Comparison of ENCODE assay signal across 26 mouse cellular contexts in genomic region chr2:170780010-170780750, GRCm38 (mm10). TPM values are rescaled to one million over a fixed set of nuclear protein-coding genes. Genes with fewer than 3 reads are reported as not detected.
A peak's percentile ranks its signal among the peaks of the same experiment; 100 is the strongest.
DNase-seq lines count a peak whose midpoint lies in the region; ATAC-seq lines count a peak whose summit lies in the region.
"Had no signal": no experiment of that assay in that cellular context is flagged by ENCODE, and none has a peak within 500 bp of the region (broad histone marks: within the 10 kb centered on the region; RNA-seq: fewer than 3 reads in every experiment).

No protein-coding gene starts in this region.

- WGBS in hindbrain, embryonic 13.5 days = 81% methylated on average over 11 of the region's 11 CpGs
- WGBS in hindbrain, embryonic 14.5 days = 76% methylated on average over 11 of the region's 11 CpGs
- WGBS in midbrain, embryonic 12.5 days = 78% methylated on average over 11 of the region's 11 CpGs
- WGBS in neural tube, embryonic 15.5 days = 83% methylated on average over 11 of the region's 11 CpGs

- peaks cover 33% of the 10 kb centered on the region for H3K4me1 ChIP-seq in hindbrain, embryonic 13.5 days (replicated peaks)
- H3K4me1 ChIP-seq in hindbrain, embryonic 14.5 days (replicated peaks; ENCODE audit: control insufficient read depth, insufficient read depth, low read length) = peaks cover 20% of the 10 kb centered on the region; the same call in 1 of the 2 replicates
- H3K4me1 ChIP-seq in megakaryocyte, embryonic 14.5 days = no peaks in the 10 kb centered on the region
- peaks cover 15% of the 10 kb centered on the region; the same call in 1 of the 2 replicates for H3K4me1 ChIP-seq in midbrain, embryonic 12.5 days
- peaks cover 12% of the 10 kb centered on the region for H3K4me1 ChIP-seq in neural tube, embryonic 15.5 days
- H3K4me1 ChIP-seq: liver, embryonic 12.5 days; neural tube, embryonic 12.5 days; stomach, embryonic 15.5 days had no signal

- ATAC-seq in hindbrain, embryonic 13.5 days (ENCODE audit: low FRiP score) = no peak
- no peak for ATAC-seq in hindbrain, embryonic 14.5 days (ENCODE audit: low FRiP score)
- ATAC-seq in megakaryocyte, adult 5-6 weeks (ENCODE audit: poor library complexity, severe bottlenecking) = no peak
- ATAC-seq in midbrain, embryonic 12.5 days (ENCODE audit: low FRiP score, low read depth) = peak; percentile 23; the same call in 1 of the 2 replicates
- ATAC-seq in neural tube, embryonic 15.5 days (ENCODE audit: low FRiP score) = peak; percentile 53; the same call in 1 of the 2 replicates
- ATAC-seq: forebrain, embryonic 14.5 days; inflammation-experienced regulatory T-cells, adult 6 months; liver, embryonic 12.5 days; liver, postnatal 0 days had no signal

- no peaks in the 10 kb centered on the region for H3K36me3 ChIP-seq in hindbrain, embryonic 13.5 days
- no peaks in the 10 kb centered on the region for H3K36me3 ChIP-seq in hindbrain, embryonic 14.5 days (replicated peaks; ENCODE audit: control insufficient read depth, insufficient read depth)
- no peaks in the 10 kb centered on the region for H3K36me3 ChIP-seq in megakaryocyte, embryonic 14.5 days (replicated peaks; ENCODE audit: low read length)
- H3K36me3 ChIP-seq in midbrain, embryonic 12.5 days = no peaks in the 10 kb centered on the region
- H3K36me3 ChIP-seq in neural tube, embryonic 15.5 days = no peaks in the 10 kb centered on the region
- H3K36me3 ChIP-seq: G1E; heart, embryonic 13.5 days; liver, embryonic 12.5 days; neural tube, embryonic 12.5 days; stomach, embryonic 15.5 days had no signal

- no peak for DNase-seq in hindbrain, embryonic 14.5 days (ENCODE audit: low spot score)
- no peak for DNase-seq in adipocyte (ENCODE audit: low spot score)
- DNase-seq: adrenal gland, postnatal 10 days; cerebellum, adult 11 months; cerebellum, adult 9-10 months; cerebellum, postnatal 36 days; heart, postnatal 10 days; kidney, adult 11 months; layer of hippocampus, postnatal 36 days; liver, postnatal 0 days; lung, postnatal 36 days; right cerebral cortex, postnatal 25 days had no signal

- peak overlapping the region; percentile 53; the same call in 1 of the 2 replicates for H3K27ac ChIP-seq in hindbrain, embryonic 13.5 days
- no peak overlapping the region for H3K27ac ChIP-seq in hindbrain, embryonic 14.5 days
- H3K27ac ChIP-seq in midbrain, embryonic 12.5 days (replicated peaks) = peak overlapping the region; percentile 22; the same call in 1 of the 2 replicates
- H3K27ac ChIP-seq in neural tube, embryonic 15.5 days (replicated peaks) = peak overlapping the region; percentile 29; the same call in 1 of the 2 replicates
- H3K27ac ChIP-seq: heart, embryonic 13.5 days; liver, embryonic 12.5 days; neural tube, embryonic 12.5 days; stomach, embryonic 15.5 days had no signal

- H3K9me3 ChIP-seq in hindbrain, embryonic 13.5 days = no peaks in the 10 kb centered on the region
- H3K9me3 ChIP-seq in hindbrain, embryonic 14.5 days (ENCODE audit: control insufficient read depth, low read length) = no peaks in the 10 kb centered on the region
- peaks cover 85% of the 10 kb centered on the region for H3K9me3 ChIP-seq in megakaryocyte, embryonic 14.5 days
- no peaks in the 10 kb centered on the region for H3K9me3 ChIP-seq in midbrain, embryonic 12.5 days
- no peaks in the 10 kb centered on the region for H3K9me3 ChIP-seq in neural tube, embryonic 15.5 days (replicated peaks)
- H3K9me3 ChIP-seq: heart, embryonic 13.5 days; neural tube, embryonic 12.5 days; stomach, embryonic 15.5 days had no signal

- no peaks in the 10 kb centered on the region for H3K27me3 ChIP-seq in hindbrain, embryonic 13.5 days
- no peaks in the 10 kb centered on the region for H3K27me3 ChIP-seq in hindbrain, embryonic 14.5 days (ENCODE audit: control insufficient read depth, insufficient read depth, low read length)
- no peaks in the 10 kb centered on the region for H3K27me3 ChIP-seq in megakaryocyte, embryonic 14.5 days (replicated peaks)
- H3K27me3 ChIP-seq in midbrain, embryonic 12.5 days = no peaks in the 10 kb centered on the region
- H3K27me3 ChIP-seq in neural tube, embryonic 15.5 days (replicated peaks) = no peaks in the 10 kb centered on the region
- H3K27me3 ChIP-seq: heart, embryonic 13.5 days; liver, embryonic 12.5 days; neural tube, embryonic 12.5 days; stomach, embryonic 15.5 days had no signal

- no peak overlapping the region for H3K9ac ChIP-seq in hindbrain, embryonic 13.5 days
- H3K9ac ChIP-seq in hindbrain, embryonic 14.5 days = no peak overlapping the region
- H3K9ac ChIP-seq in midbrain, embryonic 12.5 days (replicated peaks) = 0 out of 2 replicates have a peak overlapping the region, but pooled peaks have one; percentile 6
- no peak overlapping the region for H3K9ac ChIP-seq in neural tube, embryonic 15.5 days (replicated peaks)
- H3K9ac ChIP-seq: heart, embryonic 13.5 days; liver, embryonic 12.5 days; liver, postnatal 0 days; neural tube, embryonic 12.5 days; stomach, embryonic 15.5 days had no signal

- H3K4me3 ChIP-seq in hindbrain, embryonic 13.5 days = no peak overlapping the region
- no peak overlapping the region for H3K4me3 ChIP-seq in hindbrain, embryonic 14.5 days (replicated peaks; ENCODE audit: low read length)
- H3K4me3 ChIP-seq in megakaryocyte, embryonic 14.5 days (replicated peaks) = peak overlapping the region; percentile 64
- no peak overlapping the region for H3K4me3 ChIP-seq in midbrain, embryonic 12.5 days
- no peak overlapping the region for H3K4me3 ChIP-seq in neural tube, embryonic 15.5 days (replicated peaks)
- H3K4me3 ChIP-seq: heart, embryonic 13.5 days; liver, embryonic 12.5 days; neural tube, embryonic 12.5 days; stomach, embryonic 15.5 days had no signal

- H3K4me2 ChIP-seq in hindbrain, embryonic 13.5 days = no peak overlapping the region
- H3K4me2 ChIP-seq in hindbrain, embryonic 14.5 days (replicated peaks) = no peak overlapping the region
- no peak overlapping the region for H3K4me2 ChIP-seq in midbrain, embryonic 12.5 days (replicated peaks)
- no peak overlapping the region for H3K4me2 ChIP-seq in neural tube, embryonic 15.5 days
- H3K4me2 ChIP-seq: heart, embryonic 13.5 days; liver, embryonic 12.5 days; neural tube, embryonic 12.5 days; stomach, embryonic 15.5 days had no signal

RNA-seq across cellular contexts. Expression of gene Dok5, which starts 48.6 kb away (rescaled TPM):
- polyA plus RNA-seq in hindbrain, embryonic 13.5 days (2015; fragmentation: Nextera tagmentation; extraction: Ambion mirVana) = 63.7 and 64.6 TPM in 2 replicates
- polyA plus RNA-seq in hindbrain, embryonic 14.5 days (2014; fragmentation: Nextera tagmentation; extraction: Ambion mirVana) = 59.1 and 60.3 TPM in 2 replicates
- polyA plus RNA-seq in megakaryocyte, embryonic 14.5 days (2012; ENCODE audit: insufficient read depth, low replicate concordance) = not detected in 2 replicates
- total RNA-seq in megakaryocyte, adult 5-6 weeks (2015) = not detected in 2 replicates
- not detected in 2 replicates for total RNA-seq in megakaryocyte, adult 5-6 weeks (2017)
- 25.5 and 25.6 TPM in 2 replicates for polyA plus RNA-seq in midbrain, embryonic 12.5 days (2016; fragmentation: Nextera tagmentation; extraction: Ambion mirVana)
- 57.2 and 70.9 TPM in 2 replicates for polyA plus RNA-seq in neural tube, embryonic 15.5 days (2015; fragmentation: Nextera tagmentation; extraction: Ambion mirVana)
- total RNA-seq: hematopoietic stem cell, adult 5-6 weeks; megakaryocyte-erythroid progenitor cell, adult 5-6 weeks had no signal
- polyA plus RNA-seq: G1E; inflammation-experienced regulatory T-cells, adult 6 months had no signal

Comparison
In these comparisons a context has a peak if more than half of its experiments do, and no peak if none do; other contexts are left out.
1. ATAC-seq: peak in midbrain, embryonic 12.5 days (single experiment) and neural tube, embryonic 15.5 days (single experiment); none in hindbrain, embryonic 13.5 days (single experiment), hindbrain, embryonic 14.5 days (single experiment) and megakaryocyte, adult 5-6 weeks (single experiment).
2. RNA of gene Dok5, which starts 48.6 kb away (polyA plus RNA-seq): 57.2 to 70.9 TPM in neural tube, embryonic 15.5 days, 63.7 to 64.6 TPM in hindbrain, embryonic 13.5 days, 59.1 to 60.3 TPM in hindbrain, embryonic 14.5 days and 25.5 to 25.6 TPM in midbrain, embryonic 12.5 days; not detected in megakaryocyte, embryonic 14.5 days; every median in the first group is over 10 times any median in the second.